Mouse (Mus musculus) intestine, postnatal 0 days (tissue): Measurements from ENCODE around the gene Grasp. TPM values are rescaled to one million over a fixed set of nuclear protein-coding genes. Genes with fewer than 3 reads are reported as not detected.

Experiments used
- ATAC-seq: fragments of 200-750 bp; cut with Nextera tagmentation; 2 replicates; pipeline ENCODE4 v1.8.0; 2017; ENCODE audit warnings: mild to moderate bottlenecking, moderate TSS enrichment, moderate library complexity
- H3K27ac ChIP-seq: fragments of 300-500 bp; sonication (generic); 2 replicates; pipeline ENCODE4 v1.5.1; 2014; ENCODE audit warnings: mild to moderate bottlenecking, low read depth, low read length, moderate library complexity
- H3K27me3 ChIP-seq: fragments of 300-500 bp; sonication (generic); replicated peaks from 2 replicates; pipeline ENCODE4 v1.6.1; 2014; ENCODE audit warnings: low read length, mixed read lengths; ENCODE audit not compliant: control insufficient read depth, insufficient read depth
- H3K36me3 ChIP-seq: fragments of 300-500 bp; sonication (generic); 2 replicates; pipeline ENCODE4 v1.6.1; 2014; ENCODE audit warnings: mild to moderate bottlenecking, moderate library complexity; ENCODE audit not compliant: control insufficient read depth, insufficient read depth
- H3K4me1 ChIP-seq: fragments of 300-500 bp; sonication (generic); replicated peaks from 2 replicates; pipeline ENCODE4 v1.6.1; 2014; ENCODE audit warnings: antibody characterized with exemption, low read length, mixed read lengths; ENCODE audit not compliant: control insufficient read depth, insufficient read depth
- H3K4me2 ChIP-seq: fragments of 300-500 bp; sonication (generic); replicated peaks from 2 replicates; pipeline ENCODE4 v1.6.1; 2014; ENCODE audit warnings: low read depth, mild to moderate bottlenecking, moderate library complexity
- H3K4me3 ChIP-seq: fragments of 300-500 bp; sonication (generic); 2 replicates; pipeline ENCODE4 v1.5.1; 2014; ENCODE audit warnings: low read depth, low read length
- H3K9ac ChIP-seq: fragments of 300-500 bp; sonication (generic); 2 replicates; pipeline ENCODE4 v1.6.1; 2014; ENCODE audit warnings: mild to moderate bottlenecking, low read depth, low read length
- H3K9me3 ChIP-seq: fragments of 300-500 bp; sonication (generic); 2 replicates; pipeline ENCODE4 v1.6.1; 2016; ENCODE audit warnings: mixed run types; ENCODE audit not compliant: control insufficient read depth
- CTCF ChIP-seq: sonication (generic); IDR thresholded peaks from 2 replicates; pipeline ENCODE4 v1.5.1; 2016; ENCODE audit warnings: low read depth, mild to moderate bottlenecking, control low read depth, antibody characterized with exemption, moderate library complexity
- WGBS: fragments of 180-500 bp; shearing (Covaris S2); extraction: QIAGEN DNeasy Blood & Tissue Kit; methylation state at CpG from one replicate; pipeline ENCODE4 v1.1.7; 2014; 5-methylcytosine and 5-hydroxymethylcytosine counted together
- polyA plus RNA-seq: library from polyadenylated mRNA; unstranded; fragments of >200 nt; fragmentation: Nextera tagmentation; extraction: Ambion mirVana; gene quantifications from 2 replicates; pipeline ENCODE4 v1.2.1, GENCODE M21; 2015

Grasp gene
- polyA plus RNA-seq, 1 experiment from 2014 or later: 2.0 TPM

GRCm38 (mm10) chr15:101253886-101254795 is 30.2 kb downstream of the Grasp start, which contains the start of gene Nr4a1:
TSS of gene Nr4a1 (plus strand) at chr15:101254269.
- H3K4me3 ChIP-seq: peak within 1 kb of the TSS; percentile 50
- no peaks in the 10 kb centered on the region for H3K9me3 ChIP-seq
- 0 out of 2 replicates have a peak within 1 kb of the TSS, but pooled peaks have one; percentile 3 for H3K27ac ChIP-seq
- 0 out of 2 replicates have a peak, but pooled peaks have one; percentile 15 for TF ChIP-seq CTCF
- H3K4me1 ChIP-seq: no peaks in the 10 kb centered on the region
- no peaks in the 10 kb centered on the region for H3K36me3 ChIP-seq
- peak within 1 kb of the TSS; percentile 48 for H3K9ac ChIP-seq
- peak within 1 kb of the TSS; percentile 86 for H3K4me2 ChIP-seq
- no peaks in the 10 kb centered on the region for H3K27me3 ChIP-seq
- ATAC-seq: peak; percentile 32
- WGBS: 2% methylated on average over 80 of the region's 82 CpGs

- H3K9me3 ChIP-seq: no peaks in the 10 kb centered on the region
- no peak overlapping the region for H3K4me2 ChIP-seq
- H3K9ac ChIP-seq: no peak overlapping the region
- H3K4me1 ChIP-seq: no peaks in the 10 kb centered on the region; the same call in 1 of the 2 replicates
- no peak for TF ChIP-seq CTCF
- 89% methylated on average over 7 of the region's 7 CpGs for WGBS
- H3K27me3 ChIP-seq: no peaks in the 10 kb centered on the region
- H3K36me3 ChIP-seq: no peaks in the 10 kb centered on the region
- H3K4me3 ChIP-seq: no peak overlapping the region
- no peak for ATAC-seq
- no peak overlapping the region for H3K27ac ChIP-seq
Measured at GRCm38 (mm10) chr15:101255842-101256462, 32.0 kb downstream of the Grasp start.

GRCm38 (mm10) chr15:101256463-101257206 is 32.6 kb downstream of the Grasp start:
- no peak for TF ChIP-seq CTCF
- 74% methylated on average over 14 of the region's 14 CpGs for WGBS
- no peaks in the 10 kb centered on the region; the same call in 1 of the 2 replicates for H3K4me1 ChIP-seq

GRCm38 (mm10) chr15:101258420-101258819 is 34.4 kb downstream of the Grasp start:
- no peaks in the 10 kb centered on the region for H3K9me3 ChIP-seq
- no peaks in the 10 kb centered on the region for H3K27me3 ChIP-seq
- no peak overlapping the region for H3K27ac ChIP-seq
- no peak for TF ChIP-seq CTCF
- H3K4me2 ChIP-seq: no peak overlapping the region
- no peaks in the 10 kb centered on the region for H3K36me3 ChIP-seq
- H3K9ac ChIP-seq: no peak overlapping the region
- H3K4me3 ChIP-seq: no peak overlapping the region
- ATAC-seq: no peak
- 85% methylated on average over 11 of the region's 11 CpGs for WGBS
- no peaks in the 10 kb centered on the region; the same call in 1 of the 2 replicates for H3K4me1 ChIP-seq

More at GRCm38 (mm10) chr15:101256463-101257206, 32.6 kb downstream of the Grasp start:
- Histone ChIP-seq H3K9me3 (no peaks in the 10 kb centered on the region), H3K27ac (no peak overlapping the region), H3K9ac (no peak overlapping the region), H3K4me3 (no peak overlapping the region), H3K36me3 (no peaks in the 10 kb centered on the region), H3K27me3 (no peaks in the 10 kb centered on the region), H3K4me2 (no peak overlapping the region)
- ATAC-seq: no peak

GRCm38 (mm10) chr15:101259922-101260321 is 35.9 kb downstream of the Grasp start:
- Histone ChIP-seq H3K9me3 (no peaks in the 10 kb centered on the region), H3K27me3 (no peaks in the 10 kb centered on the region), H3K4me3 (no peak overlapping the region), H3K27ac (0 out of 2 replicates have a peak overlapping the region, but pooled peaks have one; percentile 24), H3K36me3 (no peaks in the 10 kb centered on the region), H3K4me2 (no peak overlapping the region), H3K9ac (no peak overlapping the region), H3K4me1 (no peaks in the 10 kb centered on the region; the same call in 1 of the 2 replicates)
- ATAC-seq: no peak
- no peak for TF ChIP-seq CTCF
- 80% methylated on average over 3 of the region's 3 CpGs for WGBS
